8 mouse cellular contexts compared by ENCODE assay signal in genomic region chr11:86682861-86683260, GRCm38 (mm10). TPM values are rescaled to one million over a fixed set of nuclear protein-coding genes. Genes with fewer than 3 reads are reported as not detected.
DNase-seq lines count a peak whose midpoint lies in the region; ATAC-seq and TF ChIP-seq lines count a peak whose summit lies in the region.

No protein-coding gene starts in this region.

- peaks cover 92% of the 10 kb centered on the region for H3K79me2 ChIP-seq in myocyte (ENCODE audit: control insufficient read depth, insufficient read depth)

- H3K9me3 ChIP-seq in kidney, embryonic 16.5 days (ENCODE audit: low read length): no peaks in the 10 kb centered on the region
- H3K9me3 ChIP-seq in embryonic facial prominence, embryonic 10.5 days: no peaks in the 10 kb centered on the region

- H3K27ac ChIP-seq in kidney, embryonic 16.5 days (ENCODE audit: low read length): peak overlapping the region; percentile 91; the same call in 1 of the 2 replicates
- H3K27ac ChIP-seq in embryonic facial prominence, embryonic 10.5 days (replicated peaks): no peak overlapping the region; the same call in 1 of the 2 replicates

- H3ac ChIP-seq in myocyte (ENCODE audit: control insufficient read depth, insufficient read length): peak overlapping the region; percentile 51

- intact Hi-C loops in left cerebral cortex, postnatal 14 days (cut with DNase I): no loop called here

- peak overlapping the region; percentile 79 for H3K9ac ChIP-seq in kidney, embryonic 16.5 days (replicated peaks; ENCODE audit: low read length)

- H3K4me2 ChIP-seq in kidney, embryonic 16.5 days (replicated peaks; ENCODE audit: low read depth, low read length): peak overlapping the region; percentile 73
- peak overlapping the region; percentile 68 for H3K4me2 ChIP-seq in myocyte (ENCODE audit: low read depth)

- TF ChIP-seq POLR2A in myocyte (IDR thresholded peaks at IDR 0.05; ENCODE audit: insufficient read length, low read depth): no peak

- peak overlapping the region; percentile 74 for H3K4me3 ChIP-seq in kidney, embryonic 16.5 days (ENCODE audit: low read length)
- peak overlapping the region; percentile 86 for H3K4me3 ChIP-seq in embryonic facial prominence, embryonic 10.5 days
- peak overlapping the region; percentile 95 for H3K4me3 ChIP-seq in myocyte

- no peak for ATAC-seq in kidney, embryonic 16.5 days (ENCODE audit: low FRiP score, low TSS enrichment)

- no peak for DNase-seq in kidney, adult 8-10 months
- DNase-seq in embryonic facial prominence, embryonic 10.5 days (ENCODE audit: low spot score): no peak
- peak; percentile 36 for DNase-seq in induced T-regulatory cell, adult 2 months (ENCODE audit: low read depth)
- DNase-seq in spleen, postnatal 14 days (ENCODE audit: low spot score in 2 of 2): no peak
- DNase-seq in left cerebral cortex, postnatal 14 days (ENCODE audit: low spot score in 2 of 2): no peak
- DNase-seq in left cerebral cortex, adult 9 months (ENCODE audit: low spot score in 2 of 2): no peak

- no peaks in the 10 kb centered on the region for H3K27me3 ChIP-seq in kidney, embryonic 16.5 days (ENCODE audit: insufficient read depth, low read length)
- no peaks in the 10 kb centered on the region for H3K27me3 ChIP-seq in embryonic facial prominence, embryonic 10.5 days (replicated peaks; ENCODE audit: low read depth, poor library complexity, severe bottlenecking)
- H3K27me3 ChIP-seq in myocyte (ENCODE audit: control insufficient read depth, insufficient read depth, insufficient read length): no peaks in the 10 kb centered on the region

- H3K4me1 ChIP-seq in kidney, embryonic 16.5 days (ENCODE audit: insufficient read depth, low read length): peaks cover 44% of the 10 kb centered on the region
- peaks cover 32% of the 10 kb centered on the region for H3K4me1 ChIP-seq in embryonic facial prominence, embryonic 10.5 days

- H3K36me3 ChIP-seq in kidney, embryonic 16.5 days (ENCODE audit: insufficient read depth, low read length): peaks cover 3% of the 10 kb centered on the region; the same call in 1 of the 2 replicates
- H3K36me3 ChIP-seq in embryonic facial prominence, embryonic 10.5 days (replicated peaks): peaks cover 23% of the 10 kb centered on the region
- H3K36me3 ChIP-seq in myocyte (ENCODE audit: control insufficient read depth, insufficient read depth): peaks cover 20% of the 10 kb centered on the region

- 33% methylated on average over 7 of the region's 7 CpGs for WGBS in kidney, embryonic 16.5 days
- 40% methylated on average over 7 of the region's 7 CpGs for WGBS in embryonic facial prominence, embryonic 10.5 days

TF ChIP-seq in myocyte, 11 proteins besides CTCF, POLR2A, EP300 and RAD21:
- TF ChIP-seq E2F4 (IDR thresholded peaks at IDR 0.05; ENCODE audit: insufficient read depth) (no peak), CEBPB (IDR thresholded peaks at IDR 0.05; ENCODE audit: insufficient read depth, poor library complexity, severe bottlenecking) (no peak)

RNA-seq across cellular contexts. Expression of gene Vmp1, which starts 0.8 kb away (rescaled TPM):
- 172 and 173 TPM in 2 replicates for polyA plus RNA-seq in kidney, embryonic 16.5 days (2015; fragmentation: Nextera tagmentation; extraction: Ambion mirVana)
- 84.9 and 89.9 TPM in 2 replicates for polyA plus RNA-seq in embryonic facial prominence, embryonic 10.5 days (2016; fragmentation: Nextera tagmentation; extraction: Ambion mirVana)
- polyA plus RNA-seq in myocyte (2012; fragmentation: generic; extraction: Trizol): 169 TPM
- total RNA-seq in left cerebral cortex, postnatal 14 days (2021): 100 to 1,000 TPM; 194 TPM

RNA-seq across cellular contexts. Expression of gene Ptrh2, which starts 0.9 kb away (rescaled TPM):
- polyA plus RNA-seq in kidney, embryonic 16.5 days (2015; fragmentation: Nextera tagmentation; extraction: Ambion mirVana): 33.1 and 35.6 TPM in 2 replicates
- polyA plus RNA-seq in embryonic facial prominence, embryonic 10.5 days (2016; fragmentation: Nextera tagmentation; extraction: Ambion mirVana): 44.5 and 46.8 TPM in 2 replicates
- polyA plus RNA-seq in myocyte (2012; fragmentation: generic; extraction: Trizol): 22.6 TPM
- total RNA-seq in left cerebral cortex, postnatal 14 days (2021): 10 to 100 TPM in 1 of 2 experiments, 1 to 10 TPM in 1; 8.1 to 10.2 TPM
